ENCODE assay signal across 8 mouse cellular contexts in genomic region chr15:98632107-98632744, GRCm38 (mm10). TPM values are rescaled to one million over a fixed set of nuclear protein-coding genes. Genes with fewer than 3 reads are reported as not detected.
DNase-seq lines count a peak whose midpoint lies in the region; ATAC-seq and TF ChIP-seq lines count a peak whose summit lies in the region.

No protein-coding gene starts in this region.

- under 1% methylated on average over 25 of the region's 25 CpGs for WGBS in hindbrain, postnatal 0 days
- under 1% methylated on average over 24 of the region's 25 CpGs for WGBS in limb, embryonic 15.5 days

- peak overlapping the region; percentile 83 for H3K9ac ChIP-seq in hindbrain, postnatal 0 days (replicated peaks; ENCODE audit: low read length)
- H3K9ac ChIP-seq in limb, embryonic 15.5 days = peak overlapping the region; percentile 31; the same call in 1 of the 2 replicates

- no peak overlapping the region for H3K27ac ChIP-seq in bone marrow macrophage, adult 2 months (ENCODE audit: insufficient read depth, low read depth, low read length)
- peak overlapping the region; percentile 62; the same call in 1 of the 2 replicates for H3K27ac ChIP-seq in hindbrain, postnatal 0 days
- H3K27ac ChIP-seq in limb, embryonic 15.5 days = peak overlapping the region; percentile 77

- TF ChIP-seq POLR2A in bone marrow macrophage, adult 2 months (IDR thresholded peaks at IDR 0.05; ENCODE audit: borderline replicate concordance, low read depth, low read length) = no peak

- peak overlapping the region; percentile 4; the same call in 1 of the 2 replicates for H3K4me3 ChIP-seq in bone marrow macrophage, adult 2 months (ENCODE audit: insufficient read depth, low read length)
- H3K4me3 ChIP-seq in hindbrain, postnatal 0 days (ENCODE audit: low read length) = peak overlapping the region; percentile 69
- peak overlapping the region; percentile 78 for H3K4me3 ChIP-seq in limb, embryonic 15.5 days

- H3K4me1 ChIP-seq in bone marrow macrophage, adult 2 months (ENCODE audit: control insufficient read depth, insufficient read depth, low read length) = no peaks in the 10 kb centered on the region
- peaks cover 33% of the 10 kb centered on the region for H3K4me1 ChIP-seq in hindbrain, postnatal 0 days (ENCODE audit: insufficient read depth, low read length)
- peaks cover 76% of the 10 kb centered on the region for H3K4me1 ChIP-seq in limb, embryonic 15.5 days

- ATAC-seq in hindbrain, postnatal 0 days = peak; percentile 25; the same call in 1 of the 2 replicates
- peak; percentile 77 for ATAC-seq in limb, embryonic 15.5 days (ENCODE audit: insufficient number of reproducible peaks, low FRiP score, low TSS enrichment, low read depth)

- TF ChIP-seq CTCF in bone marrow macrophage, adult 2 months (IDR thresholded peaks at IDR 0.05; ENCODE audit: low read depth, low read length) = no peak
- TF ChIP-seq CTCF in hindbrain, postnatal 0 days (IDR thresholded peaks at IDR 0.05; ENCODE audit: low read depth) = no peak

- no peaks in the 10 kb centered on the region for H3K27me3 ChIP-seq in hindbrain, postnatal 0 days (ENCODE audit: insufficient read depth, low read length)
- H3K27me3 ChIP-seq in limb, embryonic 15.5 days = peaks cover 39% of the 10 kb centered on the region

- no peaks in the 10 kb centered on the region for H3K9me3 ChIP-seq in hindbrain, postnatal 0 days (ENCODE audit: low read length)
- H3K9me3 ChIP-seq in limb, embryonic 15.5 days = no peaks in the 10 kb centered on the region

- peak; percentile 65 for DNase-seq in MEL-GATA-1-ER (ENCODE audit: extremely low read depth, low read depth)
- peak; percentile 51 for DNase-seq in forelimb bud, embryonic 11.5 days (ENCODE audit: low read depth, low spot score)
- DNase-seq in hindbrain, postnatal 0 days (ENCODE audit: low spot score) = peak; percentile 67
- peak; percentile 70 for DNase-seq in neural tube, embryonic 10.5 days (ENCODE audit: extremely low spot score, low spot score)
- DNase-seq in yolk sac, embryonic 10.5 days (ENCODE audit: low spot score) = peak; percentile 72
- DNase-seq in thymus, postnatal 14 days = no peak

- peak overlapping the region; percentile 72 for H3K4me2 ChIP-seq in hindbrain, postnatal 0 days (ENCODE audit: low read depth, low read length)
- H3K4me2 ChIP-seq in limb, embryonic 15.5 days = peak overlapping the region; percentile 90

- H3K36me3 ChIP-seq in hindbrain, postnatal 0 days (ENCODE audit: insufficient read depth, low read length) = no peaks in the 10 kb centered on the region
- H3K36me3 ChIP-seq in limb, embryonic 15.5 days = no peaks in the 10 kb centered on the region

RNA-seq across cellular contexts. Expression of gene Cacnb3, which starts 1.6 kb away (rescaled TPM):
- polyA plus RNA-seq in bone marrow macrophage, adult 2 months (2012; ENCODE audit: insufficient read depth, insufficient read length, missing spikeins) = 0.88 and 1.3 TPM in 2 replicates
- 166 and 183 TPM in 2 replicates for total RNA-seq in hindbrain, postnatal 0 days (2014; rRNA removed)
- polyA plus RNA-seq in hindbrain, postnatal 0 days (2015; fragmentation: Nextera tagmentation; extraction: Ambion mirVana) = 75.0 and 83.1 TPM in 2 replicates
- polyA plus RNA-seq in limb, embryonic 15.5 days (2015; fragmentation: Nextera tagmentation; extraction: Ambion mirVana) = 41.4 and 46.6 TPM in 2 replicates

RNA-seq across cellular contexts. Expression of gene Adcy6, which starts 22.4 kb away (rescaled TPM):
- polyA plus RNA-seq in bone marrow macrophage, adult 2 months (2012; ENCODE audit: insufficient read depth, insufficient read length, missing spikeins) = 0.35 and 0.72 TPM in 2 replicates
- 35.1 and 43.2 TPM in 2 replicates for total RNA-seq in hindbrain, postnatal 0 days (2014; rRNA removed)
- polyA plus RNA-seq in hindbrain, postnatal 0 days (2015; fragmentation: Nextera tagmentation; extraction: Ambion mirVana) = 5.8 and 6.2 TPM in 2 replicates
- 15.1 and 15.8 TPM in 2 replicates for polyA plus RNA-seq in limb, embryonic 15.5 days (2015; fragmentation: Nextera tagmentation; extraction: Ambion mirVana)

RNA-seq across cellular contexts. Expression of gene Ddx23, which starts 30.5 kb away (rescaled TPM):
- polyA plus RNA-seq in bone marrow macrophage, adult 2 months (2012; ENCODE audit: insufficient read depth, insufficient read length, missing spikeins) = 83.1 and 84.9 TPM in 2 replicates
- 52.9 and 68.7 TPM in 2 replicates for total RNA-seq in hindbrain, postnatal 0 days (2014; rRNA removed)
- 20.1 and 23.4 TPM in 2 replicates for polyA plus RNA-seq in hindbrain, postnatal 0 days (2015; fragmentation: Nextera tagmentation; extraction: Ambion mirVana)
- polyA plus RNA-seq in limb, embryonic 15.5 days (2015; fragmentation: Nextera tagmentation; extraction: Ambion mirVana) = 18.5 and 24.7 TPM in 2 replicates

RNA-seq across cellular contexts. Expression of gene Rnd1, which starts 45.0 kb away (rescaled TPM):
- polyA plus RNA-seq in bone marrow macrophage, adult 2 months (2012; ENCODE audit: insufficient read depth, insufficient read length, missing spikeins) = 1.1 TPM in 2 replicates
- 22.3 and 26.7 TPM in 2 replicates for total RNA-seq in hindbrain, postnatal 0 days (2014; rRNA removed)
- polyA plus RNA-seq in hindbrain, postnatal 0 days (2015; fragmentation: Nextera tagmentation; extraction: Ambion mirVana) = 16.2 and 16.3 TPM in 2 replicates
- polyA plus RNA-seq in limb, embryonic 15.5 days (2015; fragmentation: Nextera tagmentation; extraction: Ambion mirVana) = 0.71 and 0.95 TPM in 2 replicates

Comparison
In these comparisons a context has a peak if more than half of its experiments do, and no peak if none do; other contexts are left out.
1. H3K4me3 ChIP-seq: peak in every context shown above with its lines; median percentile 78 in limb, embryonic 15.5 days; 69 in hindbrain, postnatal 0 days; 4 in bone marrow macrophage, adult 2 months.
2. RNA of gene Cacnb3, which starts 1.6 kb away (polyA plus RNA-seq): 75.0 to 83.1 TPM in hindbrain, postnatal 0 days and 41.4 to 46.6 TPM in limb, embryonic 15.5 days; 0.88 to 1.3 TPM in bone marrow macrophage, adult 2 months; every median in the first group is over 10 times any median in the second.